ENCODE assay signal across 21 mouse cellular contexts in genomic region chr3:50269680-50270079, GRCm38 (mm10).
DNase-seq lines count a peak whose midpoint lies in the region; ATAC-seq lines count a peak whose summit lies in the region.
"Had no signal": no experiment of that assay in that cellular context is flagged by ENCODE, and none has a peak within 500 bp of the region (broad histone marks: within the 10 kb centered on the region; RNA-seq: fewer than 3 reads in every experiment).

No protein-coding gene starts in this region.

- no peak for ATAC-seq in midbrain, embryonic 15.5 days (replicated peaks)
- ATAC-seq: hindbrain, embryonic 16.5 days had no signal

- WGBS in midbrain, embryonic 15.5 days, result 88% methylated on average over 4 of the region's 4 CpGs

- H3K4me1 ChIP-seq in midbrain, embryonic 15.5 days, result no peaks in the 10 kb centered on the region
- H3K4me1 ChIP-seq: heart, embryonic 12.5 days had no signal

- H3K9ac ChIP-seq in midbrain, embryonic 15.5 days, result no peak overlapping the region
- H3K9ac ChIP-seq: heart, embryonic 12.5 days; lung, embryonic 14.5 days; neural tube, embryonic 13.5 days had no signal

- no peaks in the 10 kb centered on the region for H3K9me3 ChIP-seq in midbrain, embryonic 15.5 days
- H3K9me3 ChIP-seq: heart, embryonic 12.5 days; neural tube, embryonic 13.5 days had no signal

- H3K27ac ChIP-seq in midbrain, embryonic 15.5 days, result no peak overlapping the region
- H3K27ac ChIP-seq: macrophage; neural tube, embryonic 13.5 days had no signal

- no peak overlapping the region for H3K4me2 ChIP-seq in midbrain, embryonic 15.5 days
- H3K4me2 ChIP-seq: heart, embryonic 12.5 days; liver, embryonic 11.5 days; lung, embryonic 14.5 days; neural tube, embryonic 13.5 days had no signal

- no peak overlapping the region for H3K4me3 ChIP-seq in midbrain, embryonic 15.5 days
- H3K4me3 ChIP-seq: heart, embryonic 12.5 days; neural tube, embryonic 13.5 days had no signal

- H3K36me3 ChIP-seq in midbrain, embryonic 15.5 days (replicated peaks), result no peaks in the 10 kb centered on the region
- H3K36me3 ChIP-seq: heart, embryonic 12.5 days; neural tube, embryonic 13.5 days had no signal

- peak; percentile 45 for DNase-seq in cerebellum, adult 11-12 months
- DNase-seq in cerebellum, postnatal 4 days (ENCODE audit: low spot score in 2 of 2), result no peak
- peak; percentile 82 for DNase-seq in brain, adult 2 months (ENCODE audit: low read depth, low spot score)
- DNase-seq in cerebellum, postnatal 10 days, result peak; percentile 62 to 71
- DNase-seq in layer of hippocampus, adult 9-11 months, result peak; percentile 64
- DNase-seq in gastrocnemius, adult 18-20 months (ENCODE audit: low spot score), result no peak
- no peak for DNase-seq in natural killer cell, adult 2 months (ENCODE audit: low spot score in 2 of 2)
- DNase-seq: adrenal gland, postnatal 14 days; gastrocnemius, postnatal 25 days; heart, postnatal 36 days; kidney, adult 18-20 months; kidney, postnatal 25 days; lung, embryonic 14.5 days; midbrain, embryonic 14.5 days had no signal

- H3K27me3 ChIP-seq in midbrain, embryonic 15.5 days (replicated peaks), result no peaks in the 10 kb centered on the region
- H3K27me3 ChIP-seq: CH12.LX; heart, embryonic 12.5 days; neural tube, embryonic 13.5 days had no signal

Comparison
In these comparisons a context has a peak if more than half of its experiments do, and no peak if none do; other contexts are left out.
1. DNase-seq: peak in cerebellum, adult 11-12 months (single experiment), brain, adult 2 months (single experiment), cerebellum, postnatal 10 days (2 of 2) and layer of hippocampus, adult 9-11 months (single experiment); none in cerebellum, postnatal 4 days (0 of 2), gastrocnemius, adult 18-20 months (single experiment) and natural killer cell, adult 2 months (0 of 2).